Mouse (Mus musculus) naive thymus-derived CD4-positive, alpha-beta T cell, adult 5 months (primary cell): Measurements from ENCODE around the gene Pkm. TPM values are rescaled to one million over a fixed set of nuclear protein-coding genes. Genes with fewer than 3 reads are reported as not detected.

ENCODE experiments used
- polyA plus RNA-seq: library from polyadenylated mRNA; unstranded; fragments of 100-300 nt; shearing (Covaris generic); gene quantifications from one replicate; pipeline ENCODE4 v1.2.1, GENCODE M21; 2017

The Pkm gene
- polyA plus RNA-seq: 693 TPM

DNA sequence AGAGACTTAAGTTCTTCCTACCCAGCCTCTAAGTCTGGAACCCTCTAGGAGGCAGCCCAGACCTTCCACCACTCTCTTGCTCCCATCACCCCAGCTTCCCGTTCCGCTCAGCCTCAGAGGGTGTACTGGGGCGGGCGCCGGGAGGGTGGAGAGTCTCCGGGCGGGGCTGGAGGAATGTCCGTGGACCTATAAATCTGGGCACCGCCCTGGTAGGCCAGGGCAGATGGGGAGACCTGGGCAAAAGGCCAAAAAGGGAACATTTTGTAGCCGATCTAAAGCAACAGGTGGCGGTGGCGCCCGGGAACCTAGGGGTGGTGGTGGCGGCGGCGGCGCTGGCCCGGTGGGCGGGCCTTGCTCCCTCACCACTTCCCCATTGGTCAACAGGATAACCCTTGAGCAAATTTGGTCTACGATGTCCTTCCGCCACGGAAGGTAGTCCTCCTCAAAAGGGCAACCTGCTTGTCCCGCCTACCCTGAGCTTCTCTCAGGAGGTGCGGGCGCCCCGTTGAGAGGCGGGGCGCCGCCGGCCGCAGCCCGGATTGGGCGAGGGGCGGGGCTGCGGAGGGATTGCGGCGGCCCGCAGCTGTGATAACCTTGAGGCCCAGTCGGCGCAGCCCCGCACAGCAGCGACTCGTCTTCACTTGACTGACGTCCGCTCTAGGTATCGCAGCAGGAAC, at the start of gene Pkm:
TSS of gene Pkm (plus strand) at position 411 of the 677 bp plus-strand sequence.

DNA sequence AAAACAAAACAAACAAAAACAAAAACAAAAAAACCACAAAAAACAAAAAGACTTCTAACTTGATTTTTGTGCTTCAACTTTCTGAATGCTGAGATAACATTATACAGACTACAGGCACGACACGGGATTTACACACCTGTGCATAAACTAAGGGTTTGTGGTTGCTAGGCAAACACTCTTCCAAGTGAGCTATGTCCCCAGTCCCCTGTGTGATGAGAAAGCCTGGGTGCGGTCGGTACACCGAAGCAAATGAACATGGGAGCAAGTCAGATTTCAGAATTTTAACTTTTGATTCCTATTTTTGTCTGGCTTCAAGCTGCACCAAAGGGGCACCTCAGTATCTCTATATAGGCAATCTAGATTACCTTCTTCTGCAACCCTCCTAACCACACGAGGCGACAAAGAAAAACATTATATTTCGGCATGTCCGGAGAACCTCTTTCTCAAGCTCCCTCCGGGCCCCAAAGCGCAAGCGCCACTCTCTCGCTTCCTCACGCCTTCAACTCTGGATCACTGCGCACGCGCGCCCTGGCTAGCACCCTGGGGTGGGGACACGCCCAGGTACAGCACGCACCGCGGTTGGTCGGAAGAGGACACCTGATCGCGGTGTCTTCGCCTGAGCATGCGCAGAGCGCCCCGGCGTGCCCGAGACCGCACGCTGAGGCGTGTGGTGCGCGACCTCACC, 39.4 kb upstream of the Pkm start, which contains the start of gene Parp6:
TSS of gene Parp6 (plus strand) at position 663 of the 685 bp plus-strand sequence.

DNA sequence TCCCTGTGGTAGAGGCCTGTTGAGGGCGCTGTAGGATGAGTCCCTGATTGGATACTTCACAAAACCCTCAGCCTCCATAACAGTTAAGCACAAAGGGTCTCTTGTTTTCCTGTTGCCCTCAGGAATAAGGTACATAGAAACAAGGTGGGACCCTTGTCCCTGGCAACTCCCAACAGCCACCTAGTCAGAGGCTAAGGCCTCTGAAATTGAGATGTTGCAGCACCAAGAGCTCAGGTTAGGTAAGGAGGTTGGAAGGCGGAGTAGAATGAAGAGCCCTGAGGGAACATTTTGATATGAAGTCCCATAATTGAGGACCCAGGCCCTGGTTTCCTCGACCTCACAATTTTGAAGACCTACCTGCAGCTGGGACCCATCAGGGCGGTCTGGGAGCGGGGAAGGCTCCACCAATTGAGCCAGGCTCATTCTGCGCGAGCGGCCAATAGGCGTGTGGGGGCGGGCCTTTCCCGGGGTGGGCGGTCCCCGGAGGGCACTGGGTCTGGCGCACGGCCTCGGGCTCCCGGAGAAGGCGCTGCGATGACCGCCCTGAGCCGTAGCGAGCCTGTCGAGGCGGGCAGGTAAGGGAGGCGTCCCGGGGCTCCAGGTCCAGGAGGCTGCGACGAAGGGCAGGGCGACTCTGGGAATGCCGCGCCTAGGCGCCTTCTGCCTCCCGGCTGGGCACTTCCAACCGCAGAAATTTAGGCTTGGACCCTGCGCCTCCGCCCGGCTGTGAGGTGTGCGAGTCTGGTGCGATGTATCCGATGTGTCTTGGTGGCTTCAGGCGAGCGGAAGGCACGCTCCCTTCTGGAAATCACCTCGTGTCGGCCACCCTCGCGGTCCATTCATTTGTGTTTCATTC, 23.7 kb downstream of the Pkm start, which contains the start of gene Gramd2:
TSS of gene Gramd2 (plus strand) at position 467 of the 856 bp plus-strand sequence.

Other genes with a start within 250 kb of the Pkm start
- gene Arih1, start 169.8 kb upstream of the Pkm start, polyA plus RNA-seq: 186 TPM
- gene Hexa, start 116.8 kb upstream of the Pkm start, polyA plus RNA-seq: 43.7 TPM
- gene Tmem202, start 116.5 kb upstream of the Pkm start, polyA plus RNA-seq: 0.31 TPM
- gene Celf6, start 78.5 kb upstream of the Pkm start, polyA plus RNA-seq: not detected
- gene Parp6, start 39.1 kb upstream of the Pkm start, polyA plus RNA-seq: 73.5 TPM
- gene Gramd2, start 23.8 kb downstream of the Pkm start, polyA plus RNA-seq: not detected
- 1.4 TPM for gene Senp8, start 94.3 kb downstream of the Pkm start, polyA plus RNA-seq
- gene Myo9a, start 94.5 kb downstream of the Pkm start, polyA plus RNA-seq: 18.8 TPM